Mouse (Mus musculus) left cerebral cortex, postnatal 25 days (tissue): ENCODE results near the gene Atrnl1. TPM values are rescaled to one million over a fixed set of nuclear protein-coding genes. Genes with fewer than 3 reads are reported as not detected.
A peak's percentile ranks its signal among the peaks of the same experiment; 100 is the strongest.

Experiments used
- DNase-seq, 2 experiments: peaks; one replicate each; pipeline ENCODE4 v3.0.0; 2022; ENCODE audit warnings: low spot score in 2 of 2, mixed read lengths in 1 of 2
- intact Hi-C: fragments of 180-260 bp; cut with DNase I; formaldehyde crosslinking; loops from one replicate; pipeline ENCODE4 v1.15.1; 2025
- total RNA-seq, 2 experiments: library from RNA; stranded (reverse); gene quantifications; 2 replicates each; pipeline ENCODE4 v1.2.3; 2021

Atrnl1 gene
- total RNA-seq, 2 experiments from 2014 or later, result 98.2 to 100 TPM

GRCm38 (mm10) chr19:57943308-57943707 lies 332.5 kb downstream of the Atrnl1 start:
- DNase-seq, result no peak
- intact Hi-C loops, result no loop called here

DNA sequence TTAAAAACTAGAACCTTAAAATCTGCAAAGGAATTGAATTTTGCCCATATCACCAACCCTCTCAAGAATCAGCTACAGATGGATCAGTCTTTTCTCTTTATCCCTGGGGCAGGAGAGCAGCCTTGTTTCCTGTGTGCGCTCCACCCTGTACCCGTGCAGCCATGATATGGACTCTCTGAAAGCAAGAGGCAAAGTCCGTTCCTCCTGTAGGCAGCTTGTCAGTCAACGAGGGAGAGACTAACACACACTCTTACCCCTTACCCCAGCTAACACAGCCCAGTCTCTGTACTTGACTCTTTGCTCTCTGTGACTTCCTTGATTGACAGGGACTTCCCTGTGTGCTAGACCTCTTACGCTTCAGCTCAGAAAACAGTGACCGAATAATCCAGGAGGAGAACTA lies 333.8 kb downstream of the Atrnl1 start:
- intact Hi-C loops, result no loop called here
- DNase-seq, result no peak

DNA sequence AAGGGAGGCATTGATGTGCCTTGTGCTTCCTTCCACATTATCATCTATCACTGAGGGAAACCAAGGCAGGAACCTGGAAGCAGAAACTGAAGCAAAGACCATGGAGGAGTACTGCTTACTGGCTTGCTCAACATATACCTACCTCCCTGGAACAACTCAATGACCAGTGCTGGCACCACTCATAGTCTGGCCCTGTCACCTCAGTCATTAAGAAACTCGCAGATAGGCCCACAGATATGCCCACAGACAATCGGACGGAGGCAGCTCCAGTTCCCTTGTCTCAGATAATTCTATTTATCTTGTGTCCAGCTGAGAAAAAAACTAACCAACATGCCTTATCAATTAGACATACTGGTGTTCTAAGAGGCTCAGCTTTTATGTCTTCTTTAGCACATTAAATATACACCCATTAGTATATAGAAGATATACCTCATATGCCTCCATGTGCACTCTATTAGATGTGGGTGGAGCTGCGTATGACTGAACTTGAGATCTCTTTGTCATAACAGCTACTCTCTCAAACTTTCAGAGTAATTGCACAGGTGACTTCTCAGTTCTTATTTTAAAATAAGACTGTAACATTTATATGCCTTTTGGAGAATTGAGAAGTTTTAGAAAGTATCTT lies 334.9 kb downstream of the Atrnl1 start:
- intact Hi-C loops, result no loop called here
- no peak for DNase-seq

DNA sequence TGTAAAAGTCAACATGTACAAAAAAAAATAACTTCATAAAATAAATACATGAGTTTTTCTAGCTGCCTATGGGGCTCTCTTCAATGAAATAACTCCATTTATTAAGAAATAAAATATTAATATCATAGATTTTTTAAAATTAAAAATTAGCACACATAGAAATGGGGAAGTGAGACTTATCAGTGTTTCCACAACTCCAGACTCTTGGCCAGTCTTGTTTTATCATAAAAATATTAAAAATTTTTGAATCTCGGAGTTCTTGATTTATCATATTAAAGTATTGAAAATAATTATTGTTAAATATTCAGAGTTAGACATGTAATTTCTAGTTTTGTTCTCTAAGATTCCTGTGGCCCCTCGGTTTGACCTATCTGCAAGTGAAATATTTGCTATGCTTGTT lies 337.7 kb downstream of the Atrnl1 start:
- DNase-seq, result no peak
- intact Hi-C loops, result no loop called here

GRCm38 (mm10) chr19:57949260-57949917 lies 338.6 kb downstream of the Atrnl1 start:
- intact Hi-C loops, result no loop called here
- DNase-seq, result no peak

- intact Hi-C loops, result no loop called here
- DNase-seq, result no peak
Observed at GRCm38 (mm10) chr19:57954131-57954530, 343.3 kb downstream of the Atrnl1 start.

GRCm38 (mm10) chr19:57956459-57956858 lies 345.6 kb downstream of the Atrnl1 start:
- no peak for DNase-seq
- intact Hi-C loops, result no loop called here

DNA sequence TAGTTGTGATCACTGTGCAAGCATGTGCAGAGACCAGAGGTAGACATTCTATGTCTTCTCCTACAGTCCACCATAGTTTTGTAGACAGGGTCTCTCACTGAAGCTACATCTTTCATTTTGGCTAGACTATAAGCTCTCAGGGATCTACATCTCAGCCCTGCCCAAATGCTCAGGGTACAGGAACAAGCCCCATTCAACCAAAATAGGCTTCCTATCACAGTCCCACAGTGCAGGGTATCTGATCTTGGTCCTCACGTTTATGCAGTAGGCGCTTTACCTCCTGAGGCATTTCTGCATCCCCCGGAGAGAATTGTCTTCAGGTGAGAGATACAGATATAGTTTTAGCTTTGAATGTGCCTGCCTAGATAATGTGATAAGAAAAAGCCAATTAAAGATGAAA lies 346.5 kb downstream of the Atrnl1 start:
- intact Hi-C loops, result no loop called here
- no peak for DNase-seq

DNA sequence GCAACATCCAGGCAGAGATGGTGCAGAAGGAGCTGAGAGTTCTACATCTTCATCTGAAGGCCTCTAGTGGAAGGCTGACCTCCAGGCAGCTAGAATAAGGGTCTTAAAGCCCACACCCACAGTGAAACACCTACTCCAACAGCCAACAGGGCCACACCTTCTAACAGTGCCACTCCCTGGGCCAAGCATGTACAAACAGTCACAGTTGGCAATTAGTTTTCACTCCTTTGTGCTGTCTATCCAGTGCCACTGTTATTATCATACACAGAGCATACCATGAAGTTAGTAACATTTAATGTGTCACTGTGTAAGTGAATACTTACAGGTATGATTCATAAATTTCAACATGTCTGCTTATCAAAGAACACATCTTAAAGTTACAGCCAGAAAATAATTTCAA lies 347.3 kb downstream of the Atrnl1 start:
- intact Hi-C loops, result no loop called here
- DNase-seq, result no peak

GRCm38 (mm10) chr19:57958726-57959125 lies 347.9 kb downstream of the Atrnl1 start:
- intact Hi-C loops, result no loop called here
- no peak for DNase-seq

GRCm38 (mm10) chr19:57961321-57961720 lies 350.5 kb downstream of the Atrnl1 start:
- no peak for DNase-seq
- intact Hi-C loops, result no loop called here

GRCm38 (mm10) chr19:57961738-57962640 lies 351.2 kb downstream of the Atrnl1 start:
- intact Hi-C loops, result no loop called here
- no peak for DNase-seq

DNA sequence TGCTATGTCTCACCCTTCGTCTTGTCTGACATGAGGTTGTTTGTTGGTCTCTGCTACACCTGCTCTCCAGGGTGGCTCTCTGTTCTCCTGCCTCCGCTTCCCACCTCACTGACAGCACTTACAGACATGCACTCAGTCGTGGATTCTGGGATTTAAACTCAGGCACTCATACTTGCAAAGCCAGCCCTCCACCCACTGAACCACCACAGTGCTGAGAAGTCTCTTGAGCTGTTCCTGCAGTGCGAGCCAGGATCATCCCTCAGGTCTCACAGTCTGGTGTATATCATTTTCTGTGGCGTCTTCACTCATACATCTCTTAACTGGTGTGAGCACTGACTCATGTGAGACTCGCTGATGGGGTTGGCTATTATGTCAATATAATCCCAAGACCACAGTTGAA lies 353.0 kb downstream of the Atrnl1 start:
- peak in 1 of 2 experiments; percentile 52 for DNase-seq
- intact Hi-C loops, result no loop called here

DNA sequence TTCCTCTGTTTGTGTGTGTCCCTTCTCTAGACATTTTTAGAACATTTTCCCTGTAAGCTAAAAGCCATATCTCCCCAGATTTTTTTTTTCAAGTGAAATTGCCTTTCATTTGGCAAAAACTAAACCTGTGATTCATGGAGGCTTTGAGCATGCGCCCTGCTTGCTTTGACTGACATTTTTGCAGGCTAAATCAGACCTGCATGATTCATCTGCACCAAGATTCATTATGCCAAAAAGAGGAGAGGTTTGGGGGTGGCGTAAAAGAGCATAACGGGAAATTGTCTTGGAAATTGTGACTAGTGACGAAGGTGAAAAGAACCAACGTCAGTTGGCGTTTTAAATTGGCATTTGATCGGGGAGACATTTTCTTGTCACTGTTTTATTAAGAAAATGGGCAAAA lies 358.9 kb downstream of the Atrnl1 start:
- peak; percentile 60 to 95 for DNase-seq
- intact Hi-C loops, result loop anchor here (5.0 kb wide), 1 partner anchor 58 kb away; no protein-coding TSS in a partner anchor

DNA sequence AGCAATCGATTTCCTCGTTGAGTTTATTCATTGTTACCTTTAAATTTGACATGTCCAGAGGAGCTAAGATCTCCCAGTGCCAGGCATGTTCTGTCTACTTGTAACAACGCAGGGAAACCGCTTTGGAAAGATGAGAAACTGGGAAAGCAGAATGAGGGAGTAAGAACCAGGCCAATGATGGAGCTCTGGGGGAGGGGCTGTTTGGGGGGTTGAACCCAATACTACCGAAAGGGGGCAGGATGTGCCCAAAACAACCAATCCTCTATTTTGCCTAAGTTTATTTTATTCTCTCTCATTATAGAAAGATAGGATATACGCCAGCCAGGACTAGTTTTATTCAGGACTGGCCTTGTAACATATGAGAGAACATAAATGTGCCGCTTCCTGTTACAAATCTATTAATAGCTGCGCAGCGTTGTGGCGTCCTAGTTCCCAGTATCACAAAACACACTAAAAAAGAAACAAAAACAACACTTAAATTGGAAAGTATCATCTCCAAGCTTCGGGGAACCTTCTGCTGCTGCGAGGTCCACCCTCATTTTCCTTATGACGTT lies 359.6 kb downstream of the Atrnl1 start:
- DNase-seq, result peak; percentile 30 to 71
- intact Hi-C loops, result loop anchor here (5.0 kb wide), 1 partner anchor 57 kb away; no protein-coding TSS in a partner anchor

GRCm38 (mm10) chr19:57975201-57975600 lies 364.4 kb downstream of the Atrnl1 start:
- DNase-seq, result no peak
- intact Hi-C loops, result no loop called here

- DNase-seq, result no peak
- intact Hi-C loops, result no loop called here
Observed at GRCm38 (mm10) chr19:57985918-57986900, 375.4 kb downstream of the Atrnl1 start.

DNA sequence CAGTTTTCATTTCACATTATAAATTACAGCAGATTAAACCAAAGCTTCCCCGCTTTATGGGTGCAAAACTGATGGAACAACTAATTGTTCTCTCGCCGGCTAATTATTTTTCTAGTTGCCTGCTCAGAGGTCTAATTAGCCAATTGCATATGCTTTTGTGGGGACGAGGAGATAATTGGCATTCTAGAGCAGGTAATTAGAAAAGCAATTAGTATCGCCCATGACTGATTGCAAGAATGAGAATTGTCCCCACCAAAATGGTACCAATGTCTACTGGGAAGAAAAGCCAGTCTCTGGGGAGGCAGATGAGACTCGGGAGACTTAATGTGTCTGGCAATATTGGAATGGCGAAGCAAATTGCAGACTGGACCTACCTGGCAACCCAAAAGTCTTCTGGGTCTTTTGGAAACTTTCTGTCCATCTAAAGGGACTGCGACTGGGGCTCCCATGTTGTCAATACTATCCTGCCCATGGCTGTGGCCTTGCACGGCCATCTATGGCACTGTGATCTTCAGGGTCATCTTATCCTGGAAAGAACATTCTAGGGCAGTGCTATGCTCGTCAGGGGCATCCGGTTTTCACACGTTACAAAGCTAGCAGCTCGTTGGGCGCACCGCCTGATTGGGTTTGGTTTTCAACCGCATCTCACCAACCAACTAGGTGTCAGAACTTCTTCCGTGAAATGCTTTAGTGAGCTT lies 377.0 kb downstream of the Atrnl1 start:
- intact Hi-C loops, result no loop called here
- no peak for DNase-seq
